Mouse (Mus musculus) spleen, adult 2 months (tissue): ENCODE measurements around the gene Slc35b1.

Source experiments
- CTCF ChIP-seq: fragments of 200-500 bp; IDR thresholded peaks from 2 replicates; pipeline ENCODE4 v1.5.1; 2011; ENCODE audit warnings: mild to moderate bottlenecking, inconsistent platforms; ENCODE audit not compliant: insufficient read depth, insufficient read length, insufficient replicate concordance; ENCODE audit errors: extremely low read depth
- POLR2A ChIP-seq: fragments of 200-500 bp; IDR thresholded peaks from 2 replicates; pipeline ENCODE4 v1.6.1; 2011; ENCODE audit warnings: low read depth, low read length, inconsistent platforms

DNA sequence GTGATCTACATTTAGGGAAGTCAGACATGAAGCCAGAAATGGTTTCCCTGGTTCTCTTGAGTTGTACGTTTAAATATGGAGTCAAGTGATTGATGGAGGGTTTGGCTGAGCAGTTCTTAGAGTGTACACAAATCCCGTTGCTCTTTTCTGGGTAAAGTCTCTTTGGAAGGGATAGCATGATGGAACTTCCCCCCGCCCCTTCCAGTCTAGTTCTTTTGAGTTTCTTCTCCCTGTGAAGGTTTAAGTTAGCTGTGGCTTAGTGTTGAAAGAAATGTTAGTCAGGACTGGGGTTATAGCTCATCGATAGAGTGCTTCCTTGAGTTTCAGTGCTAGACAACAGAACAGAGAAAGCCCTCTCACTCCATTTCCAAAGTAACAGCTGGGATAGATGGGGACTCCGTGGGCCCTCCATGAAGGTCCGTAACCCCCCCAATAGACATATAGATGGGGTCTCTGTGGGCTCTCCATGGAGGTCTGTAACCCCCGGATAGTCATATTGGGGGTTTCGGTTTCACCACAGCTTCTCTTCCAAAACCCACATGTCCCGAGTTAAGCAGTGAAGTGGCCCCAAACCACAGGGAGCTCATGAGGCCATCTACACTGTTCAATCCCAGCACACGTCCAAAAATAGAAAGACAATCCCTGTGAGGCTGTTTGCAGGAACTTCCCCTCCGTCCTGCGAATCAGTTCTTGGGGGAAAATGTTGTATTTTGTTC, 29.4 kb upstream of the Slc35b1 start:
- TF ChIP-seq CTCF (no peak), POLR2A (no peak)
